Mouse (Mus musculus): ENCODE measurements around the gene Dars. TPM values are rescaled to one million over a fixed set of nuclear protein-coding genes. Genes with fewer than 3 reads are reported as not detected.

The Dars gene
- 203 and 230 TPM in 2 replicates for polyA plus RNA-seq (2012)

DNA sequence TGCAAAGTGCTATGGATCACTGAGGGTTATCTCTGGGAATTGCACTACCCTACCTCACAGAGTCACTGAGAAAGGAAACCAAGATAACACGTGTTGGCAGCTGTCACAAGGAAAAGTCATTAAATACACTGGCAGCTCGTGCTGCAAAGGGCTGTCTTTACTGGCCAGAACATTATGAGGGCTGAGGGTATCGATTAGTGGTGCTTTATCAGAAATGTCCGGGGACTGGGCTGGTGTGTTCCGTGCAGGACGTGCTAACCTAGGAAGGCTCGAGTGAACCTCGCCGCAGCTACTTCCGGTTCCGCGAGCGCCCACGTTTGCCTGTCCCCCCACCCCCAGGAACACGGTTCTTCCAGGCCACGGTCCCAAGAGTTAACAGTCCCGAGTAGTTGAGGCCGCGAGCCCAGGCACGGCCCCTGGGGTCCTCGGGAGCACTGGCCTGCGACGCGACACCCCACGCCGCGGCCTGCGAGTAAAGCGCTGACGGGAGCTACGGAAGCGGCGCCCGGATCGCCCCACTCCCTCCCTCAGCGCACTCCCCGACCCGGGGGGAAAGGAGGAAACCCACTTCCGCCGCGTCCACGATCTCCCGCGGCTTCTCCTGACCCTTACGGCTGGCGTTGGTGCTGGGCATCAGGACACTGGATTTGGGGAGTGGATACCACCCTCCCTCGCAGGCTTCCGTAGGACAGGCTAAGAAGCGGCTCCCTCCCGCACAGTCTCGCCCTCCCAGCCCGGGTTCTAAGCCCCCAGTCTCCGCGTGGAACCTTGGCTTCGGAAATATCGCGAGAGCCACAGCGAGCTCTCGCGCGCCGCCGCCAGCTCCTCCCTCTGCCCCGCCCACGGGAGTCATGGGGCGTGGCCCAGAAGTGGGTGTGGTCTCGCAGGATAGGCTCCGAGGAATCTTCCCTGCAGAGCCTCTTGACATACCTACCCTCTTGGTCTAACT, at the start of gene Dars:
Gene Dars (minus strand): TSS at position 785 of the 949 bp plus-strand sequence.

DNA sequence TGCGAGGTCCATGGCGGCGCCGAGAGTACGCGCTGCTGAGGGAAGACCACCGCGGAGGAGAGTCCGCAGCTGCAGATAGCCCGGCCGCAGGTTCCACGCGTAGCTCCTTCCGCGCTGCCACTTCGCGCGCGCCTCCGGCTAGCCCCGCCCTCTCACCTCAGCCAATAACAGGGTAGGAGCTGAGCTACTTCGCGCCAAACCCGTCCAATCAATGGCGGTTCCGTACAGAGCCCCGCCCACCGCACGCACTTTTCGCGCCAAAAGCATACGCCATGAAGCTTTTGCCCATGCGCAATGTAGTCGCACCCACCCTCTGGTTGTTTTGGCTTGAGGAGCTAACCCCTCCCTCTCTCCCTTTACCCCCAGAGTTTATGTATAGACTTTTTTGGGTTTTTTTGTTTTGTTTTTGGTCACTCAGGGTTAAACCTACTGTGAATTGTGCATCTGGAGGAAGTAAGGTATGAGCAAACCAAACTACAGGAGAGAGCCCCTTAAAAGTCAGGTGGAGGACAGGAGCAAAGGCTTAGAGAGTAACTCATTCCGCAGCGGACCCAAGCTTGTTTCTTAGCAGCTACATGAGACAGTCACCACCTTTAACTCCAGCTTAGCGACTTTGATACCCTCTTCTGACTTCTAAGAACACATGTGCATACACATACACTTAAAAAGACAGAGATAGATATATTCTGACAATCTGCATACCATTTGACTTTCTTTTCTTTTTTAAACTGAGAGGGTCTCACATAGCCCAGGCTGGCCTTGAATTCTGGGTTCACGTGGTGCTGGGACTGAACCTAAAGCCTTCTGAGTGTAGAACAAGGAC, 57.4 kb downstream of the Dars start, which contains the start of gene Mcm6:
Gene Mcm6 (minus strand): TSS at position 111 of the 823 bp plus-strand sequence.

DNA sequence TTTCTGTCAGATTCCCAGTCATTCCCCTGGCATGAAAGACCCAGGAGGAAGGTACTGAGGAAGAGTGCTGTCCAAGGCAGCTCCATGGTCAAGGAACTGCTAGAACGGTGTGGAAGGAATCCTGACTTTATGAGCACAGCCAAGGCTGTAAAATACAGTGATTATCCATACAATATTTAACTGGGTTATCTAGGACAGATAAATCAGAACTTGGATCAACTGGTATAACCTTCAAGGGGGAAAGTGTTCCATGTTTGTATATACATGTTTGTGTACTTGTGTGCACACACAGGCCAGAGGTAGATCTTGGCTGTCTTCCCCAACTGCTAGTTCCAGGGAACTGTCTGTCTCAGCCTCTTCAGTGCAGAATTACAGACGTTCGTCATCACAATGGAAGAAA, 89.0 kb downstream of the Dars start, which contains the start of gene Lct:
Gene Lct (minus strand): TSS at position 101 of the 400 bp plus-strand sequence.

Other genes starting within 250 kb of the Dars start
- 25.3 and 31.3 TPM in 2 replicates for gene Ubxn4, start 173.4 kb downstream of the Dars start, polyA plus RNA-seq (2012)
- gene Lct, start 89.0 kb downstream of the Dars start, polyA plus RNA-seq (2012): 0.04 and 0.06 TPM in 2 replicates
- gene Mcm6, start 57.7 kb downstream of the Dars start, polyA plus RNA-seq (2012): 51.5 and 51.6 TPM in 2 replicates
- gene Cxcr4, start 174.9 kb upstream of the Dars start, polyA plus RNA-seq (2012): 5.5 and 7.1 TPM in 2 replicates

Measured in megakaryocyte-erythroid progenitor cell, adult 5 weeks (primary cell).